Mouse (Mus musculus): ENCODE measurements at regions not wholly inside any gene's neighbourhood (a gene's known extent, or its start where the extent isn't known, plus 50 kb on each side); places are given as distances from the start of the nearest gene placed in this dataset.

DNA sequence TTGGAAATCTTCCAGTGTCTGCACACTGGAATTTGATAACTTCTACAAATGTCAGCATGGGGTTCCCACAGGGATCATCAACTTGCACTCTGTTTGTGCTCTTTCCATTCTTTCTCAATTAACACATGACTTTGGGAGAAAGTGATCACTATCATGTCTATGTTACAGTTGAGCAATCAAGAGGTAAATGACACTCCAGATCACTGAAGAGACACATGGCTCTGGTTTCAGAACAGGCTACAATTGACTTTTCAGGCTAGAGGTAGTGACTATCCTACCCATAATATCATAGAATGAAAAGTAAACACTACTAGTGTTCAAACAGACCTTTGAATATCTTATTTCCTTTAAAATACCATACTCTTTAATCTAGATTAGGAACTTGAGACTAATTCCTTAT, 473.3 kb upstream of the Gabra5 start:
- TF ChIP-seq NANOG (IDR thresholded peaks at IDR 0.05; ENCODE audit: borderline replicate concordance, low read length) (no peak), CTCF (conservative IDR thresholded peaks at IDR 0.05; ENCODE audit: low read length) (no peak)
